Mouse (Mus musculus): ENCODE measurements at regions not wholly inside any gene's neighbourhood (a gene's known extent, or its start where the extent isn't known, plus 50 kb on each side); places are given as distances from the start of the nearest gene placed in this dataset.

GRCm38 (mm10) chr9:73198261-73199085 is 85.2 kb downstream of the Rsl24d1 start:
- Histone ChIP-seq H3K27ac (no peak overlapping the region), H3K36me3 (replicated peaks; ENCODE audit: control insufficient read depth, insufficient read depth, low read depth) (no peaks in the 10 kb centered on the region), H3K9ac (replicated peaks) (no peak overlapping the region), H3K27me3 (ENCODE audit: control insufficient read depth, insufficient read depth, low read length) (no peaks in the 10 kb centered on the region), H3K9me3 (ENCODE audit: control insufficient read depth, low read length) (no peaks in the 10 kb centered on the region), H3K4me3 (ENCODE audit: insufficient read depth in 1 of 2, low read depth in 2 of 2, low read length in 2 of 2) (no peak overlapping the region), H3K4me2 (ENCODE audit: low read depth) (no peak overlapping the region), H3K4me1 (replicated peaks; ENCODE audit: control insufficient read depth in 2 of 2, insufficient read depth in 2 of 2, low read length in 1 of 2) (no peaks in the 10 kb centered on the region)
- ATAC-seq (ENCODE audit: insufficient read depth) (no peak), DNase-seq (ENCODE audit: low read depth in 3 of 3, low spot score in 3 of 3) (no peak)
- 66% methylated on average over 10 of the region's 10 CpGs for WGBS (ENCODE audit: insufficient replicate concordance)
- TF ChIP-seq EP300 (IDR thresholded peaks at IDR 0.05; ENCODE audit: low read depth) (no peak), CTCF (IDR thresholded peaks at IDR 0.05; ENCODE audit: low read depth) (no peak)

- Histone ChIP-seq H3K9me3 (ENCODE audit: control insufficient read depth, low read length) (no peaks in the 10 kb centered on the region), H3K4me3 (ENCODE audit: insufficient read depth in 1 of 2, low read depth in 2 of 2, low read length in 2 of 2) (no peak overlapping the region), H3K27me3 (ENCODE audit: control insufficient read depth, insufficient read depth, low read length) (no peaks in the 10 kb centered on the region), H3K4me2 (ENCODE audit: low read depth) (no peak overlapping the region), H3K36me3 (replicated peaks; ENCODE audit: control insufficient read depth, insufficient read depth, low read depth) (no peaks in the 10 kb centered on the region), H3K9ac (replicated peaks) (no peak overlapping the region), H3K4me1 (replicated peaks; ENCODE audit: control insufficient read depth in 2 of 2, insufficient read depth in 2 of 2, low read length in 1 of 2) (no peaks in the 10 kb centered on the region), H3K27ac (no peak overlapping the region)
- ATAC-seq (ENCODE audit: insufficient read depth) (no peak), DNase-seq (ENCODE audit: low read depth in 3 of 3, low spot score in 3 of 3) (no peak)
- 57% methylated on average over 6 of the region's 6 CpGs for WGBS (ENCODE audit: insufficient replicate concordance)
- TF ChIP-seq EP300 (IDR thresholded peaks at IDR 0.05; ENCODE audit: low read depth) (no peak), CTCF (IDR thresholded peaks at IDR 0.05; ENCODE audit: low read depth) (no peak)
These were observed 109.9 kb downstream of the Rsl24d1 start for GRCm38 (mm10) chr9:73223111-73223510.

- DNase-seq (ENCODE audit: low read depth in 3 of 3, low spot score in 3 of 3) = no peak
- Histone ChIP-seq H3K4me3 (ENCODE audit: insufficient read depth in 1 of 2, low read depth in 2 of 2, low read length in 2 of 2) (no peak overlapping the region), H3K4me1 (replicated peaks; ENCODE audit: control insufficient read depth in 2 of 2, insufficient read depth in 2 of 2, low read length in 1 of 2) (no peaks in the 10 kb centered on the region), H3K9ac (replicated peaks) (no peak overlapping the region), H3K36me3 (replicated peaks; ENCODE audit: control insufficient read depth, insufficient read depth, low read depth) (no peaks in the 10 kb centered on the region), H3K27me3 (ENCODE audit: control insufficient read depth, insufficient read depth, low read length) (no peaks in the 10 kb centered on the region), H3K4me2 (ENCODE audit: low read depth) (no peak overlapping the region), H3K9me3 (ENCODE audit: control insufficient read depth, low read length) (no peaks in the 10 kb centered on the region), H3K27ac (no peak overlapping the region)
- no peak for ATAC-seq (ENCODE audit: insufficient read depth)
- WGBS (ENCODE audit: insufficient replicate concordance) = 20% methylated on average over 5 of the region's 5 CpGs
- TF ChIP-seq CTCF (IDR thresholded peaks at IDR 0.05; ENCODE audit: low read depth) = no peak
- no peak for TF ChIP-seq EP300 (IDR thresholded peaks at IDR 0.05; ENCODE audit: low read depth)
These were observed 127.0 kb downstream of the Rsl24d1 start for GRCm38 (mm10) chr9:73240188-73240587.

- Histone ChIP-seq H3K27ac (no peak overlapping the region), H3K4me3 (ENCODE audit: insufficient read depth in 1 of 2, low read depth in 2 of 2, low read length in 2 of 2) (no peak overlapping the region), H3K4me1 (replicated peaks; ENCODE audit: control insufficient read depth in 2 of 2, insufficient read depth in 2 of 2, low read length in 1 of 2) (no peaks in the 10 kb centered on the region), H3K4me2 (ENCODE audit: low read depth) (no peak overlapping the region), H3K9me3 (ENCODE audit: control insufficient read depth, low read length) (no peaks in the 10 kb centered on the region), H3K27me3 (ENCODE audit: control insufficient read depth, insufficient read depth, low read length) (no peaks in the 10 kb centered on the region), H3K9ac (replicated peaks) (no peak overlapping the region), H3K36me3 (replicated peaks; ENCODE audit: control insufficient read depth, insufficient read depth, low read depth) (no peaks in the 10 kb centered on the region)
- 43% methylated on average over 4 of the region's 4 CpGs for WGBS (ENCODE audit: insufficient replicate concordance)
- DNase-seq (ENCODE audit: low read depth in 3 of 3, low spot score in 3 of 3) = no peak
- no peak for ATAC-seq (ENCODE audit: insufficient read depth)
- TF ChIP-seq EP300 (IDR thresholded peaks at IDR 0.05; ENCODE audit: low read depth) = no peak
- TF ChIP-seq CTCF (IDR thresholded peaks at IDR 0.05; ENCODE audit: low read depth) = no peak
These were observed 129.5 kb downstream of the Rsl24d1 start for GRCm38 (mm10) chr9:73242521-73243308.

- no peak overlapping the region for H3K4me2 ChIP-seq (ENCODE audit: low read depth)
- no peak overlapping the region for H3K4me3 ChIP-seq (ENCODE audit: insufficient read depth in 1 of 2, low read depth in 2 of 2, low read length in 2 of 2)
- H3K9ac ChIP-seq (replicated peaks) = no peak overlapping the region
- TF ChIP-seq EP300 (IDR thresholded peaks at IDR 0.05; ENCODE audit: low read depth) (no peak), CTCF (IDR thresholded peaks at IDR 0.05; ENCODE audit: low read depth) (no peak)
- H3K36me3 ChIP-seq (replicated peaks; ENCODE audit: control insufficient read depth, insufficient read depth, low read depth) = no peaks in the 10 kb centered on the region
- ATAC-seq (ENCODE audit: insufficient read depth) (no peak), DNase-seq (ENCODE audit: low read depth in 3 of 3, low spot score in 3 of 3) (no peak)
- 54% methylated on average over 3 of the region's 3 CpGs for WGBS (ENCODE audit: insufficient replicate concordance)
- H3K9me3 ChIP-seq (ENCODE audit: control insufficient read depth, low read length) = no peaks in the 10 kb centered on the region
- H3K27ac ChIP-seq = no peak overlapping the region
- no peaks in the 10 kb centered on the region for H3K4me1 ChIP-seq (replicated peaks; ENCODE audit: control insufficient read depth in 2 of 2, insufficient read depth in 2 of 2, low read length in 1 of 2)
- H3K27me3 ChIP-seq (ENCODE audit: control insufficient read depth, insufficient read depth, low read length) = no peaks in the 10 kb centered on the region
These were observed 131.0 kb downstream of the Rsl24d1 start for GRCm38 (mm10) chr9:73244177-73244576.
